Mouse (Mus musculus): Measurements from ENCODE around the gene Hpse2. TPM values are rescaled to one million over a fixed set of nuclear protein-coding genes. Genes with fewer than 3 reads are reported as not detected.

The Hpse2 gene
- polyA plus RNA-seq, 1 experiment, result 2.2 TPM

GRCm38 (mm10) chr19:43175437-43175965, 212.7 kb downstream of the Hpse2 start:
- 78% methylated on average over 3 of the region's 3 CpGs for WGBS
- no peak for DNase-seq (ENCODE audit: low read depth, low spot score)

GRCm38 (mm10) chr19:43174812-43175211, 213.3 kb downstream of the Hpse2 start:
- WGBS, result 69% methylated on average over 2 of the region's 2 CpGs
- DNase-seq (ENCODE audit: low read depth, low spot score), result no peak

- WGBS, result 51% methylated on average over 8 of the region's 8 CpGs
Observed at GRCm38 (mm10) chr19:43156085-43156484, 232.1 kb downstream of the Hpse2 start.

GRCm38 (mm10) chr19:43155582-43155981, 232.6 kb downstream of the Hpse2 start:
- no peak for DNase-seq (ENCODE audit: low read depth, low spot score)
- WGBS, result 76% methylated on average over 5 of the region's 5 CpGs

More at GRCm38 (mm10) chr19:43156085-43156484, 232.1 kb downstream of the Hpse2 start:
- DNase-seq (ENCODE audit: low read depth, low spot score), result no peak

GRCm38 (mm10) chr19:43147901-43148300, 240.3 kb downstream of the Hpse2 start:
- 88% methylated on average over 6 of the region's 6 CpGs for WGBS
- DNase-seq (ENCODE audit: low read depth, low spot score), result no peak

GRCm38 (mm10) chr19:43146820-43147219, 241.3 kb downstream of the Hpse2 start:
- no peak for DNase-seq (ENCODE audit: low read depth, low spot score)
- WGBS, result 73% methylated on average over 7 of the region's 7 CpGs

- no peak for DNase-seq (ENCODE audit: low read depth, low spot score)
- WGBS, result 68% methylated on average over 3 of the region's 3 CpGs
Observed at GRCm38 (mm10) chr19:43141646-43142045, 246.5 kb downstream of the Hpse2 start.

GRCm38 (mm10) chr19:43109796-43110195, 278.4 kb downstream of the Hpse2 start:
- no peak for DNase-seq (ENCODE audit: low read depth, low spot score)
- 85% methylated on average over 4 of the region's 4 CpGs for WGBS

- 72% methylated on average over 2 of the region's 2 CpGs for WGBS
- DNase-seq (ENCODE audit: low read depth, low spot score), result no peak
Observed at GRCm38 (mm10) chr19:43096915-43097314, 291.2 kb downstream of the Hpse2 start.

- 86% methylated on average over 3 of the region's 3 CpGs for WGBS
- DNase-seq (ENCODE audit: low read depth, low spot score), result no peak
Observed at GRCm38 (mm10) chr19:43087216-43087615, 300.9 kb downstream of the Hpse2 start.

- DNase-seq (ENCODE audit: low read depth, low spot score), result no peak
- 48% methylated on average over 2 of the region's 2 CpGs for WGBS
Observed at GRCm38 (mm10) chr19:43064155-43064554, 324.0 kb downstream of the Hpse2 start.

GRCm38 (mm10) chr19:43044506-43044905, 343.6 kb downstream of the Hpse2 start:
- 52% methylated on average over 4 of the region's 4 CpGs for WGBS
- no peak for DNase-seq (ENCODE audit: low read depth, low spot score)

GRCm38 (mm10) chr19:43042721-43043120, 345.4 kb downstream of the Hpse2 start:
- DNase-seq (ENCODE audit: low read depth, low spot score), result no peak
- 84% methylated on average over 2 of the region's 2 CpGs for WGBS

GRCm38 (mm10) chr19:43042211-43042610, 345.9 kb downstream of the Hpse2 start:
- no peak for DNase-seq (ENCODE audit: low read depth, low spot score)
- 73% methylated on average over 2 of the region's 2 CpGs for WGBS

GRCm38 (mm10) chr19:43036381-43036780, 351.8 kb downstream of the Hpse2 start:
- no peak for DNase-seq (ENCODE audit: low read depth, low spot score)
- 85% methylated on average over 4 of the region's 4 CpGs for WGBS

GRCm38 (mm10) chr19:43027305-43027704, 360.9 kb downstream of the Hpse2 start:
- WGBS, result 26% methylated on average over 4 of the region's 4 CpGs
- DNase-seq (ENCODE audit: low read depth, low spot score), result no peak

GRCm38 (mm10) chr19:43022611-43023173, 365.5 kb downstream of the Hpse2 start:
- WGBS, result 91% methylated on average over 3 of the region's 3 CpGs

GRCm38 (mm10) chr19:43018792-43019191, 369.4 kb downstream of the Hpse2 start:
- WGBS, result 92% methylated on average over 5 of the region's 5 CpGs
- DNase-seq (ENCODE audit: low read depth, low spot score), result no peak

More at GRCm38 (mm10) chr19:43022611-43023173, 365.5 kb downstream of the Hpse2 start:
- no peak for DNase-seq (ENCODE audit: low read depth, low spot score)

GRCm38 (mm10) chr19:42996406-42996805, 391.7 kb downstream of the Hpse2 start:
- 87% methylated on average over 4 of the region's 4 CpGs for WGBS

GRCm38 (mm10) chr19:42988833-42989232, 399.3 kb downstream of the Hpse2 start:
- 78% methylated on average over 5 of the region's 5 CpGs for WGBS

More at GRCm38 (mm10) chr19:42996406-42996805, 391.7 kb downstream of the Hpse2 start:
- DNase-seq (ENCODE audit: low read depth, low spot score), result no peak

GRCm38 (mm10) chr19:42986315-42986701, 401.8 kb downstream of the Hpse2 start:
- 52% methylated on average over 1 of the region's 1 CpGs for WGBS
- no peak for DNase-seq (ENCODE audit: low read depth, low spot score)

More at GRCm38 (mm10) chr19:42988833-42989232, 399.3 kb downstream of the Hpse2 start:
- no peak for DNase-seq (ENCODE audit: low read depth, low spot score)

All from large intestine, adult 2 months (tissue).